Mouse (Mus musculus): ENCODE measurements at regions not wholly inside any gene's neighbourhood (a gene's known extent, or its start where the extent isn't known, plus 50 kb on each side); places are given as distances from the start of the nearest gene placed in this dataset.

DNA sequence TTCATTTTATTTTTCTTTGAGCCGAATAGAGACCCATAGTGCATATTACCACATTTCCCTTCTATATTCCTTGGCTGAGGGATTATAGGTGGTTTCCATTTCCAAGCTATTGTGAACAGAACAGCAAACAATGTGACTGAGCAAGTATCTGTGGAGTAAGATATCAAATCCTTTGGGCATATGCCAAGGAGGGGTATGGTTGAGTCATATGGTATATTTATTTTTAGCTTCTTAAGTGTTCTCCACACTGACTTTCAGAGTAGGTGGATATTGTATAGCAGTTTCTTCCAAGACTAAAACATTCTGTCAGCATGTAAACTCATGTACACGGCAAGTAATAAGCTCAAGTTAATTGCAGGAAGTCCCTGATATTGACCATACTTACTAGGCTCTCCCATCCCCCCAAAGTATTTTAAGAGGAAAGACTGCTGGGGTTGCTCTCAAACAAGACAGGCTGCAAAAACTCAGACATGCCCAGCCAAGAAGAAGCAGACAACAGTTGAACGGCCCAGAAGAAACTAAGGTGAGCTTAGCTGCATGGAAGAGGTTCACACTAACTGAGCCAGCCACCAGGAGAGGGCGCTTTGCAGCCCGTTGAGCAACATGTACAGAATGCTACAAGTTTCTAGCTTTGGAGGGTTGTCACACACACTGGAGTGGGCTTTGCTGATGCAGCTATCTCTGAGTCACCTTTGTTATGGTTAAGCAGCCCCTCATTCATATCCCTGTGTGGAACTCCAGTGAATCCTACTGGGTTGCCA, 63.4 kb upstream of the Galnt5 start:
- DNase-seq (ENCODE audit: low spot score) (peak; percentile 5), ATAC-seq (ENCODE audit: low FRiP score) (no peak)
- H3K9me3 ChIP-seq (ENCODE audit: control insufficient read depth, low read length): no peaks in the 10 kb centered on the region
- H3K27ac ChIP-seq (ENCODE audit: low read depth, low read length): no peak overlapping the region
- 60% methylated on average over 5 of the region's 5 CpGs for WGBS
- H3K27me3 ChIP-seq (ENCODE audit: control insufficient read depth, insufficient read depth, low read length): no peaks in the 10 kb centered on the region
- H3K4me1 ChIP-seq (replicated peaks; ENCODE audit: control insufficient read depth, insufficient read depth, low read length): no peaks in the 10 kb centered on the region
- H3K9ac ChIP-seq (ENCODE audit: low read depth, low read length): no peak overlapping the region
- no peak overlapping the region for H3K4me2 ChIP-seq (replicated peaks; ENCODE audit: low read depth, low read length)
- H3K36me3 ChIP-seq (ENCODE audit: control insufficient read depth, insufficient read depth, low read length): no peaks in the 10 kb centered on the region
- no peak overlapping the region for H3K4me3 ChIP-seq (ENCODE audit: low read depth, low read length)
